Mouse (Mus musculus) ES-E14 (cell line): Measurements from ENCODE around the gene Kif26b. TPM values are rescaled to one million over a fixed set of nuclear protein-coding genes. Genes with fewer than 3 reads are reported as not detected.

ENCODE experiments used
- DNase-seq: peaks from one replicate; pipeline ENCODE4 v3.0.0-alpha.2; 2013; ENCODE audit warnings: low read depth, low spot score
- H3K27ac ChIP-seq: 2 replicates; pipeline ENCODE4 v1.5.1; 2012; ENCODE audit warnings: low read depth, mild to moderate bottlenecking, low read length, moderate library complexity, mixed read lengths; ENCODE audit not compliant: poor library complexity, insufficient read depth, severe bottlenecking
- H3K36me3 ChIP-seq: 2 replicates; pipeline ENCODE4 v1.6.1; 2012; ENCODE audit warnings: mild to moderate bottlenecking, low read length, moderate library complexity, mixed read lengths; ENCODE audit not compliant: control insufficient read depth, poor library complexity, insufficient read depth, severe bottlenecking
- H3K4me1 ChIP-seq, 2 experiments: fragments of 150-350 bp in 1 of 2; sonication (generic) in 1 of 2; 2 replicates each; pipeline ENCODE4 v1.6.1; 2012; ENCODE audit warnings: low read length in 2 of 2, mild to moderate bottlenecking in 1 of 2, mixed read lengths in 1 of 2; ENCODE audit not compliant: control insufficient read depth in 2 of 2, insufficient read depth in 2 of 2, poor library complexity in 1 of 2
- H3K4me3 ChIP-seq, 2 experiments: fragments of 150-350 bp in 1 of 2; sonication (generic) in 1 of 2; 2 replicates each; pipeline ENCODE4 v1.5.1; 2012; ENCODE audit warnings: low read length in 2 of 2, low read depth in 1 of 2, mild to moderate bottlenecking in 1 of 2, mixed read lengths in 1 of 2; ENCODE audit not compliant: insufficient read depth in 1 of 2, poor library complexity in 1 of 2, severe bottlenecking in 1 of 2
- H3K9ac ChIP-seq: 2 replicates; pipeline ENCODE4 v1.6.1; 2012; ENCODE audit warnings: low read depth, mild to moderate bottlenecking, low read length, mixed read lengths; ENCODE audit not compliant: poor library complexity, insufficient read depth, severe bottlenecking
- H3K9me3 ChIP-seq: fragments of 150-350 bp; sonication (generic); 2 replicates; pipeline ENCODE4 v1.6.1; 2012; ENCODE audit warnings: low read depth, mild to moderate bottlenecking, low read length; ENCODE audit not compliant: control insufficient read depth, insufficient read depth
- CHD2 ChIP-seq: IDR thresholded peaks from 2 replicates; pipeline ENCODE4 v1.6.1; 2014; ENCODE audit warnings: mild to moderate bottlenecking, low read depth, low read length, inconsistent platforms
- HCFC1 ChIP-seq: IDR thresholded peaks from 2 replicates; pipeline ENCODE4 v1.6.1; 2012; ENCODE audit warnings: low read length, inconsistent platforms, borderline replicate concordance; ENCODE audit not compliant: insufficient read depth
- MAFK ChIP-seq: IDR thresholded peaks from 2 replicates; pipeline ENCODE4 v1.6.1; 2014; ENCODE audit warnings: mild to moderate bottlenecking, low read depth, low read length, inconsistent platforms; ENCODE audit not compliant: insufficient read depth
- ZC3H11A ChIP-seq: IDR thresholded peaks from 2 replicates; pipeline ENCODE4 v1.6.1; 2012; ENCODE audit warnings: low read depth, mild to moderate bottlenecking, inconsistent platforms, low read length, borderline replicate concordance
- ZNF384 ChIP-seq: IDR thresholded peaks from 2 replicates; pipeline ENCODE4 v1.6.1; 2012; ENCODE audit warnings: low read depth, low read length, inconsistent platforms
- in situ Hi-C, 2 experiments: fragments of 600-800 bp; cut with MboI; formaldehyde crosslinking; loops; one replicate each; pipeline ENCODE4 v1.15.1; 2025; ENCODE audit warnings: low sequenced_read_pairs in 2 of 2, inconsistent platforms in 1 of 2; ENCODE audit not compliant: unreplicated experiment in 2 of 2
- total RNA-seq: library from RNA; depleted of rRNA; stranded (reverse); fragments of 300-350 nt; gene quantifications from 2 replicates; pipeline ENCODE4 v1.2.3, GENCODE M21; 2012

Gene Kif26b
- total RNA-seq, 1 experiment: 0.94 TPM

DNA sequence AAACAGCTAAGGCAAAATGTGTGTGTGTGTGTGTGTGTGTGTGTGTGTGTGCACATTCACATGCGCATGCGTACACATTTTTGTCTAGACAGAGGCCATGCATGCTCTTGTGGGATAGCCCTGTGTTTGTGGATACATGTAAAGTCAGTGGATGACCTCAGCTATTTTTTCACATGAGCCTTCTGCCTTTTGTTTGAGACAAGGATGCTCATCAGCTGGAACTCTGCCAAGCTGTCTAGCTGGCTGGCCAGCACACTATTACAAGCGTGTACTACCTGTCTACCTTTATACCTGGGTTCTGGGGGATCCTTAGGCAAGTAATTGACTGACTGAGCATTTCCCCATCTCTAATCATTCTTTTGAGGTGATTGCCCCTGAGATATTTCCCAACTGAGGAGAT, 201.3 kb downstream of the Kif26b start:
- TF ChIP-seq ZNF384: no peak
- TF ChIP-seq CHD2: no peak
- TF ChIP-seq MAFK: no peak
- TF ChIP-seq ZC3H11A: no peak
- TF ChIP-seq HCFC1: no peak
- H3K4me1 ChIP-seq: peaks cover 0 to 8% of the 10 kb centered on the region in 2 experiments; a peak in 2 of 4 replicates
- no peak overlapping the region for H3K9ac ChIP-seq
- H3K4me3 ChIP-seq: no peak overlapping the region
- no peak for DNase-seq
- no peak overlapping the region for H3K27ac ChIP-seq
- H3K9me3 ChIP-seq: no peaks in the 10 kb centered on the region
- no peaks in the 10 kb centered on the region for H3K36me3 ChIP-seq
- in situ Hi-C loops: no loop called here

DNA sequence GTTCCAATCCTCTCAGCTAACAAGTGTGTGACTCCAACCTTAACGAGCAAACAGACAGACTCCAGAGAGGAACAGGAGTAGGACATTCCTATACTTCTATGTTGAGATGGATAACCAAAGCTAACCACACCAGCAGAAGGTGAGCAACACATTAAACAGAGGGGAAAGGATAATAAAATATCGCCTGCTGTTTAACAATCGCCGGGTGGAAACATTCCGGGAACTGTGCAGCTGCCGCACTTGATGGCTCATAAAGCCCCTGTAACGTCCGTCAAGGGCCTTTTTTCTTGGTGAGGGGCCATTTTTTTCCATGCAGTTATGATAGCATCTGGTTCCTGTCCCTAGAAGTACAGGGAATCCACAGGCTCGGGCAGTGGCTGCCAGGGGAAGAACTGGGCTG, 204.1 kb downstream of the Kif26b start:
- in situ Hi-C loops: no loop called here
- TF ChIP-seq ZNF384 (no peak), ZC3H11A (no peak), HCFC1 (no peak), CHD2 (no peak), MAFK (no peak)
- 0 out of 2 replicates have a peak overlapping the region, but pooled peaks have one; percentile 2 for H3K27ac ChIP-seq
- no peak overlapping the region for H3K9ac ChIP-seq
- no peak overlapping the region for H3K4me3 ChIP-seq
- DNase-seq: no peak
- no peaks in the 10 kb centered on the region for H3K36me3 ChIP-seq
- H3K9me3 ChIP-seq: no peaks in the 10 kb centered on the region
- peaks cover 0 to 8% of the 10 kb centered on the region in 2 experiments; a peak in 2 of 4 replicates for H3K4me1 ChIP-seq

DNA sequence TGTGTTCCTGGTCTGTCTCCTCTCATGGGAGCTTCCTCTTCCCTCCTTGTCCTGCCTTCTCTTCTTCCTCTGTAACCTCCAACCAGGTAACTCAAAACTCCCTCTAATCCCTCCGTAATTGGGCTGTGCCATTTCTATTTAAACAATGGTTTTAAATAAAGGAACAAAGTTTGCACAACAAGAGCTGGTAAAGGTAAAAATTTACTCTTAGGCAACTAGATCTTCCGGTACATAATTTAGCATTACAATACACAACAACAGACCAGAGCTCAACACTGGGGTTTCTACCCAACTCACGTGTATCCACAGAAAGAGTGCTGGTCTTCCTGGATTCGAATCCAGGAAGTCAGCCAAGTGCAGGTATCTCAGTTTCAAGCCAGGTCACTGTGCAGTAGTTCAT, 205.7 kb downstream of the Kif26b start:
- no peak for DNase-seq
- H3K9ac ChIP-seq: no peak overlapping the region

DNA sequence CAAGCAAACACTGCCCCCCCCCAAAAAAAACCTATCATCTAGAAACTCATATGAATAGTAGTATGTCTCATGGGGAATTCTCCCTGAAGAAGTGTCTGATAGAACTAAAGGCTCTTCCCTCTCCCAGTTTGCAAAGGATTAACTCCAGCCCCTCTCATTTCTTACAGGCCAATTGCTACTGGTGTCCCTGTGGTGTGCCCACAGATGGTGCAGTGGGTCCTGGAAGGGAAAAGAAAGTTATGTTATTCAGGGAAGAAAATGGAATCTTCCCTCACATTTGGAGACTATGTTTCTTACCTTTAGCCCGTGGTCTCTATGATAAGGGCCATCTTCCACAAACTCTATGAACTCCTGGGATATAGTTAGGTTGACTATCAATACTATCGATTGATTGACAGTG, 208.0 kb downstream of the Kif26b start:
- Histone ChIP-seq H3K9me3 (no peaks in the 10 kb centered on the region), H3K4me3 (no peak overlapping the region), H3K9ac (no peak overlapping the region), H3K36me3 (no peaks in the 10 kb centered on the region), H3K4me1 (peaks cover 0 to 8% of the 10 kb centered on the region in 2 experiments; a peak in 2 of 4 replicates), H3K27ac (no peak overlapping the region)
- in situ Hi-C loops: no loop called here
- TF ChIP-seq ZNF384 (no peak), MAFK (no peak), HCFC1 (no peak), ZC3H11A (no peak), CHD2 (no peak)
- DNase-seq: no peak

More for the DNA sequence above, 205.7 kb downstream of the Kif26b start:
- H3K27ac ChIP-seq: no peak overlapping the region
- H3K36me3 ChIP-seq: no peaks in the 10 kb centered on the region
- TF ChIP-seq HCFC1 (no peak), ZC3H11A (no peak), ZNF384 (no peak), CHD2 (no peak), MAFK (no peak)
- in situ Hi-C loops: no loop called here
- H3K9me3 ChIP-seq: no peaks in the 10 kb centered on the region
- peaks cover 0 to 8% of the 10 kb centered on the region in 2 experiments; a peak in 2 of 4 replicates for H3K4me1 ChIP-seq
- H3K4me3 ChIP-seq: no peak overlapping the region

DNA sequence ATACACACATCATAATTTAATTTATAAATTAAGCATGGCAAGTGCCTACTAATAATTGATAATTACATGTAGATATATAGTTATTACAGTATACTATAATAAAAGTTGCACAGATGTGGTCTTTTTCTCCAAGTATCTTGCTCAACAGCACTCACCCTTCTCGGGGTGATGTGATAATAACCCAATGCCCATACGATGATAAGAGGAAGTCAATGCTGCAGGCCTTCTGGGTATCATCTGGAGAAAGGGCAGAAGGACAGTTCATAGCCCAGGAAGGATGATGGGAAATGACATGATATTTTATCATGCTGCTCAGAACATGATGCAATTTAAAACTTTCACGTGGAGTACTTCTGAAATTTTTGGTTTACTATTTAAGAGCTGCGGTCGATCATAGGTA, 214.9 kb downstream of the Kif26b start:
- H3K27ac ChIP-seq: no peak overlapping the region
- DNase-seq: no peak
- TF ChIP-seq CHD2: no peak
- no peak overlapping the region for H3K9ac ChIP-seq
- H3K9me3 ChIP-seq: no peaks in the 10 kb centered on the region
- H3K4me3 ChIP-seq: no peak overlapping the region
- in situ Hi-C loops: no loop called here
- no peaks in the 10 kb centered on the region for H3K36me3 ChIP-seq
- peaks cover 0 to 2% of the 10 kb centered on the region in 2 experiments; a peak in 1 of 4 replicates for H3K4me1 ChIP-seq
